Mouse (Mus musculus) B cell, adult 2 months (primary cell): ENCODE data around the gene Gm17657.

Experiments used
- DNase-seq, 2 experiments: peaks; one replicate each; pipeline ENCODE4 v3.0.0; 2022

The Gm17657 gene

DNA sequence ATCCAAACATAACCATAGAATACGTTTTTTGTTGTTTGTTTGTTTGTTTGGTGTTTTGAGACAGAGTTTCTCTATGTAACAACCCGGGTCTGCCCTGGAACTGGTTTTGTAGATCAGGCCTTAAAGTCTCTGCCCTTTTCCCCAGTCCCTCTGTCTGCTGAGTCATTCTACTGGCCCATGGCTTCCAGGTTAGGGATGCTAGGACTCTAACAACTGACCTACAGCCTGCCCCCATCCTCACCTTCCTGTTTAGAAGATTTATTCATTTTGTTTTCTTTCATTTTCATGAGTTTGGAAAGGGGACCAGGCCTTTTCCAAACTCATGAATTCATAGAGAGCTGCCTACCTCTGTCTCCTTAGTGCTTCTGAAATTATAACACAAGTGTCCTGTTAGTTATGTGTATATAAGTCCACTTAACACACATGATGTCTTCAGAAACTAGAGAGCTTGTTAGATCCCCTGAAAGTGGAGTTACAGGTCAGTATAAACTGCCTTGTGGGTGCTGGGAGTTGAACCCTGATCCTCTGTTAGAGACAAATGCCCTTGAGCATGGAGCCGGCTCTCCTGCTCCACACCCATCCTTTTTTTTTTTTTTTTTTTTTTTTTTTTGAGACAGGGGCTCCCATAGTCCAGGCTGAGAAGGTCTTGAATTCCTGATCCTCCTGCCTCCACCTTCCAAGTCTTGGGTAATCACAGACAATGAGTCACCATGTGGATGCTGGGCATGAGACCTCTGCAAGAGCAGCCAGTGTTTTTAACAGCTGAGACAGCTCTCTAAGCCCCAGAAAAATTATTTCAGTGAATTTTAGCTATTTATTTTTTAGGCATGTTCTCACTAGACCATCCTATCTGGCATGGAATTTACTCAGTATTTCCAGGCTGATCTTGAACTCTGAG, 63.9 kb downstream of the Gm17657 start:
- DNase-seq = no peak

DNA sequence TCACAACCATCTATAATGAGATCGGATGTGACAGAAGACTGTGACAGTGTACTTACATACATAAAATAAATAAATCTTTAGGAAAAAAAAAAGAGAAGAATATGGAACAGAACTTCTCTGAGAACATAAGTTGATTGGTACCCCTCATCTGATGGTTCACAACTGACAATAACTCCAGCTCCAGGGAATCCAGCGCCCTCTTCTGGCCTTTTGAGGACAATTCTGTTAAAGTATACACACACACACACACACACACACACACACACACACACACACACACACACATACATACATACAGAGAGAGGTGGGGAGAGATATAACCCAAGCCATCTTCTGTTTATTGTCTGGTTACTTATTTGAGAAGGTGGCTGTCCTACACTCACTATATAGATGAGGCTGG, 65.0 kb downstream of the Gm17657 start:
- no peak for DNase-seq

DNA sequence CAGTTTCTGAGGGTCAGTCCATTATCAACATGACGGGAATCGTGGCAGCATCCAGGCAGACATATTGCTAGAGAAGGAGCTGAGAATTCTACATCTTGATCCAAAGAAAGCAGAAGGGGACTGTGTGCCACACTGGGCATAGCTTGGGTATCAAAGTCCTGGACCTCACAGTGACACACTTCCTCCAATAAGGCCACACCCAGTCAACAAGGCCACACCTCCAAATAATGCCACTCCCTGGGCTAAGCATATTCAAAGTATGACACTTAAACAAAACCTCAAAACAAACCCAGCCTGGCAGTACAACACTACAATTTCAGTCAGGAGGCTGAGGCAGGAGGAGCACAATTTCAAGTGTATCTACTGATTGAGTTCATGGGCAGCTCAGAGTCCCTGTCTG, 66.2 kb downstream of the Gm17657 start:
- no peak for DNase-seq

DNA sequence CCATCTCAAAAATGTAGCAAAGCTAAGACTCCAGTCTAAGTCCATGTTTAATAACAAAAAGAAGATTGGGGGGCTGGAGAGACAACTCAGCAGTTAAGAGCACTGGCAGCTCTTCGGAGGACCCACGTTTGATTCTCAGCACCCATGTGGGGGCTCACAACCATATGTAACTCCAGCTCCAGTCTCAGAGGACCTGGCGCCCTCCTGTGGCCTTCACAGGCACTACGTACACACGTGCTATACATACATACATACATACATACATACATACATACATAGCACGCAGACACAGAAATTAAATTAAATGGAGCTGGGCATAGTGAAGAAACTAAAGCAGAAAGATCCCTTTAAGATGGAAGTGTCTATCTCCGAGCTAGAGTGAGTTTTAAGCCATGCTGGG, 66.8 kb downstream of the Gm17657 start:
- no peak for DNase-seq

DNA sequence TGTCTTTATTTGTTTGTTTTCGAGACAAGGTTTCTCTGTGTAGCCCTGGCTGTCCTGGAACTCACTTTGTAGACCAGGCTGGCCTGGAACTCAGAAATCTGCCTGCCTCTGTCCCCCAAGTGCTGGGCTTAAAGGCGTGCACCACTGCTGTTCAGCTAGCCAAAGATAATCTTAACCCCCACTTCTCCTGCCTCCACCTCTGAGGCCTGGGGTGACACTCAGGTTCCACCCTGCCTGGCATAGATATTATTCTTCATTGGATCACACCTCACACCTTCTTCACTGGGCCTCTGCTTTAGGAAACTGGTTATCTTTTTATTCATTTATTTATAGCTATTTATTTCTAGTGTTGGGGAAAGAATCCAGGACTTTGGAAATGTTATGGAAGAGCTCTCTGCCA, 69.2 kb downstream of the Gm17657 start:
- no peak for DNase-seq

DNA sequence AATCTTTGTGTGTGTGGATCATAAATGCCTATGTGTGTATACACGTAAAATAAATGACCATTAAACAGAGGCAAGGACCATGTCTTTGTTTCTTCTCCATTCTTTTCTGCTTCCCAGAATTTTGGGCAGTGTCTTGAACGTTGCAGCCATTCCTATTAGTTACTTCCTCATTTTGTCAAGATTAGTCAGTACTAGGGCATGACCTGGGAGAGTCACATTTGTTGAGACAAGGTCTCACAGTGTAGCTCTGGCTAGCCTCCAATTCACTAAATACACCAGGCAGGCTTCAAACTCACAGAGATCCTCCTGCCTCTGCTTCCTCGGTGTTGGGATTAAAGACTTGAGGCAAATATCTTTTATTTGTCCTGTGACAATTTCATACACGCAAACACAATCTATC, 71.2 kb downstream of the Gm17657 start:
- DNase-seq = no peak

DNA sequence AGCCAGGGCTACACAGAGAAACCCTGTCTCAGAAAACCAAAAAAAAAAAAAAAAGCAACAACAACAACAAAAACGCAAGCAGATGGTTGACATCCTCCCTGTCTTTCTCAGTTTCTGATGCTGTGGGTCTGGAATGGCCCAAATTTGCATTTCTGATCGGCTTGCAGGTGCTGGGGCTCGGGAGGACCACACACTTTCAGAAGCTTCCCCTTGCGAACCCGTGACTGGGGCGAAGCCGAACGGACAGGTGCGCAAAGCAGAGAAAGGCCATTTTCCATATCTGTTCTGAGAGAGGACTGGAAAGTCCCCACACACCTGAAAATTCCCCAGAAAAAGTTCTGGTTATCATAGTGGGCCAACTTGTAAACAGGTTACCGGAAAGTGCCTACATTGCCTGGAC, 72.1 kb downstream of the Gm17657 start:
- peak; percentile 47 to 50 for DNase-seq

DNA sequence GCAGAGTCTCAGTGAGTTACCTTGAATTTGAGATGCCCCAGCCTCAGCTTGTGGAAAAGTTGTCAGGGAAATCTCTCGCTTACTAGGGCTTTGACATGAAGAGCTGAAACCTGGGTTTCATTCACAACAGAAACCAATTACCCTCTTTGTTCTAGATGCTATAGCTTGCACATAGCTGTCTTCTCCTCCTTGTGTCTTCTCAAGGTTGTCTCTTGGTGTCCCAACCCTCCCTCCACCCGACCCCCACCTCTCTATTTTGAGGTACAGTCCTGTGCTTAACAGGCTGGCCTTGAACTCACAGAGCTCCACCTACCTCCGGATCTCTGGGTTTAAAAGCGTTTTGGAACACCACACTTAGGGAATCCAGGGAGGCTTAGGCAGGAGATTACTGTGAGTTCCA, 73.0 kb downstream of the Gm17657 start:
- DNase-seq = no peak

DNA sequence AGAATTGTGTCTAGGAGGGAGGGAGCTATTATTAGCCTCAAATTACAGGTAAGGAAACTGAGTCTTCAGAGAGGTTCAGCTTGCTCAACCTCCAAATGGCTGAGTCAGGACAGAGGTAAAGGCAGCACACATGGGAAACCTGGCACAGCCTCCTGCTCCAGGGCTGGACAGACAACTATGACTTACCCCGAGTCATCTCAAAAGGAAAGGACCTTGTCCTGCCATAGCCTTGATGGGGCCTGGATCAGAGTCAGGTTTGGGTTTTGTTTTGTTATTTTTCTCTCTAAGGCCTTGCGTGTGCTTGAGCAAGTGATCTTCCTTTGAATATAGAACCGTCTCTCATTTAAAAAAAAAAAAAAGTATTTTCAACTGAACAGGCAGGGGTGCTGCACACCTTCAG, 74.3 kb downstream of the Gm17657 start:
- no peak for DNase-seq

DNA sequence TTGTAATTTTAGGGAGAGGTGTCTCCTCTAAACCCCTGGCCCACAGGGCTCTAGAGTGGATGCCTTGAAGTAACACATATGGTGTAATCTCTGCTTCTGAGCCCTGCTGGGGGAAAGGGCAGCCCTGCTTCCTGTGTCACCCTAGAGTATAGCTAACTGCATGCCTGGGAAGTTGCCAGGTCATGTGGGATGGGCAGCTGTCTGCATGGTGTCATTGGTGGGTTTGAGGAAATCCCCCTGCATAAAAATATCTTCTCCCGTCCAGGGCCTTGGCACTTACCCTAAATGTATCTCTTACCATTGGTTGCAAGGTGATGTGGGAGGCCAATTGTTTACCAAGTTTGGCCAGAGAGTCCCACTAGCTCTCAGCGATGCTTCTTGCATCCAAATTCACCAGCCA, 75.4 kb downstream of the Gm17657 start:
- DNase-seq = no peak

DNA sequence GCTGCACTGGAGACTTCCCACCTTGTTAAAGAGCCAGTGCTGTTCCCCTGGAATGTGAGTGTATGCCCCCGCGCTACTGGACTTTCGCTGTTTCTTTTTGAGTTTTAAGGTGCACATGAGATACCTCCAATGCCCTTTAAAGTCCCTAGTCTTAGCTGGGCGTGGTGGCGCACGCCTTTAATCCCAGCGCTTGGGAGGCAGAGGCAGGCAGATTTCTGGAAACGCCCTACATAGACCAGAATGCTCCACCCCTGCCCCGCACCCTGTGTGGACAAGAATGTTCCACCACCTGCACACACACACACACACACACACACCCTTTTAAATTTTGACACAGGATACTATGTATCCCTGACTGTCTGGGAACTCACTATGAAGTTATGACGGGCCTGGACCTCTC, 76.0 kb downstream of the Gm17657 start:
- DNase-seq = no peak
